Mouse (Mus musculus): Measurements from ENCODE around the gene Alkbh2.
A peak's percentile ranks its signal among the peaks of the same experiment; 100 is the strongest.

Gene Alkbh2

GRCm38 (mm10) chr5:114154765-114155164 lies 26.7 kb upstream of the Alkbh2 start:
- DNase-seq (ENCODE audit: low read depth, low spot score) = no peak

GRCm38 (mm10) chr5:114153490-114153889 lies 25.5 kb upstream of the Alkbh2 start:
- Histone ChIP-seq H3K27me3 (ENCODE audit: control insufficient read depth, insufficient read depth, low read length, poor library complexity, severe bottlenecking) (no peaks in the 10 kb centered on the region), H3K36me3 (ENCODE audit: control insufficient read depth, insufficient read depth, low read length, poor library complexity, severe bottlenecking) (no peaks in the 10 kb centered on the region)
- DNase-seq (ENCODE audit: low read depth, low spot score) = peak; percentile 15

More at GRCm38 (mm10) chr5:114154765-114155164, 26.7 kb upstream of the Alkbh2 start:
- no peaks in the 10 kb centered on the region for H3K36me3 ChIP-seq (ENCODE audit: control insufficient read depth, insufficient read depth, low read length, poor library complexity, severe bottlenecking)
- H3K27me3 ChIP-seq (ENCODE audit: control insufficient read depth, insufficient read depth, low read length, poor library complexity, severe bottlenecking) = no peaks in the 10 kb centered on the region

GRCm38 (mm10) chr5:114152359-114153092 lies 24.5 kb upstream of the Alkbh2 start:
- H3K27me3 ChIP-seq (ENCODE audit: control insufficient read depth, insufficient read depth, low read length, poor library complexity, severe bottlenecking) = no peaks in the 10 kb centered on the region

GRCm38 (mm10) chr5:114147043-114147972 lies 19.3 kb upstream of the Alkbh2 start:
- no peak for DNase-seq (ENCODE audit: low read depth, low spot score)
- Histone ChIP-seq H3K36me3 (ENCODE audit: control insufficient read depth, insufficient read depth, low read length, poor library complexity, severe bottlenecking) (no peaks in the 10 kb centered on the region), H3K27me3 (ENCODE audit: control insufficient read depth, insufficient read depth, low read length, poor library complexity, severe bottlenecking) (no peaks in the 10 kb centered on the region; the same call in 1 of the 2 replicates)

More at GRCm38 (mm10) chr5:114152359-114153092, 24.5 kb upstream of the Alkbh2 start:
- H3K36me3 ChIP-seq (ENCODE audit: control insufficient read depth, insufficient read depth, low read length, poor library complexity, severe bottlenecking) = no peaks in the 10 kb centered on the region
- DNase-seq (ENCODE audit: low read depth, low spot score) = no peak

- no peak for DNase-seq (ENCODE audit: low read depth, low spot score)
- Histone ChIP-seq H3K36me3 (ENCODE audit: control insufficient read depth, insufficient read depth, low read length, poor library complexity, severe bottlenecking) (no peaks in the 10 kb centered on the region), H3K27me3 (ENCODE audit: control insufficient read depth, insufficient read depth, low read length, poor library complexity, severe bottlenecking) (no peaks in the 10 kb centered on the region; the same call in 1 of the 2 replicates)
Observed at GRCm38 (mm10) chr5:114146028-114146888, 18.2 kb upstream of the Alkbh2 start, which contains the start of gene Acacb. Acacb (plus strand) TSS chr5:114146535.

- Histone ChIP-seq H3K27me3 (ENCODE audit: control insufficient read depth, insufficient read depth, low read length, poor library complexity, severe bottlenecking) (no peaks in the 10 kb centered on the region), H3K36me3 (ENCODE audit: control insufficient read depth, insufficient read depth, low read length, poor library complexity, severe bottlenecking) (peaks cover 4% of the 10 kb centered on the region; the same call in 1 of the 2 replicates)
- no peak for DNase-seq (ENCODE audit: low read depth, low spot score)
Observed at GRCm38 (mm10) chr5:114139175-114139574, 11.2 kb upstream of the Alkbh2 start.

- DNase-seq (ENCODE audit: low read depth, low spot score) = no peak
- no peaks in the 10 kb centered on the region for H3K27me3 ChIP-seq (ENCODE audit: control insufficient read depth, insufficient read depth, low read length, poor library complexity, severe bottlenecking)
- peaks cover 4% of the 10 kb centered on the region; the same call in 1 of the 2 replicates for H3K36me3 ChIP-seq (ENCODE audit: control insufficient read depth, insufficient read depth, low read length, poor library complexity, severe bottlenecking)
Observed at GRCm38 (mm10) chr5:114138277-114139164, 10.5 kb upstream of the Alkbh2 start.

- no peak for DNase-seq (ENCODE audit: low read depth, low spot score)
- Histone ChIP-seq H3K36me3 (ENCODE audit: control insufficient read depth, insufficient read depth, low read length, poor library complexity, severe bottlenecking) (peaks cover 4% of the 10 kb centered on the region; the same call in 1 of the 2 replicates), H3K27me3 (ENCODE audit: control insufficient read depth, insufficient read depth, low read length, poor library complexity, severe bottlenecking) (no peaks in the 10 kb centered on the region)
Observed at GRCm38 (mm10) chr5:114137481-114138276, 9.7 kb upstream of the Alkbh2 start.

- Histone ChIP-seq H3K36me3 (ENCODE audit: control insufficient read depth, insufficient read depth, low read length, poor library complexity, severe bottlenecking) (peaks cover 4% of the 10 kb centered on the region; the same call in 1 of the 2 replicates), H3K27me3 (ENCODE audit: control insufficient read depth, insufficient read depth, low read length, poor library complexity, severe bottlenecking) (no peaks in the 10 kb centered on the region)
- peak; percentile 34 for DNase-seq (ENCODE audit: low read depth, low spot score)
Observed at GRCm38 (mm10) chr5:114135516-114135915, 7.5 kb upstream of the Alkbh2 start.

GRCm38 (mm10) chr5:114134091-114134534 lies 6.1 kb upstream of the Alkbh2 start:
- Histone ChIP-seq H3K36me3 (ENCODE audit: control insufficient read depth, insufficient read depth, low read length, poor library complexity, severe bottlenecking) (peaks cover 4% of the 10 kb centered on the region; the same call in 1 of the 2 replicates), H3K27me3 (ENCODE audit: control insufficient read depth, insufficient read depth, low read length, poor library complexity, severe bottlenecking) (no peaks in the 10 kb centered on the region)
- DNase-seq (ENCODE audit: low read depth, low spot score) = no peak

- Histone ChIP-seq H3K27me3 (ENCODE audit: control insufficient read depth, insufficient read depth, low read length, poor library complexity, severe bottlenecking) (no peaks in the 10 kb centered on the region), H3K36me3 (ENCODE audit: control insufficient read depth, insufficient read depth, low read length, poor library complexity, severe bottlenecking) (0 out of 2 replicates have a peak, but pooled peaks cover 1% of the 10 kb centered on the region)
- DNase-seq (ENCODE audit: low read depth, low spot score) = no peak
Observed at GRCm38 (mm10) chr5:114132841-114133240, 4.8 kb upstream of the Alkbh2 start.

GRCm38 (mm10) chr5:114131521-114131840 lies 3.5 kb upstream of the Alkbh2 start:
- peak; percentile 87 for DNase-seq (ENCODE audit: low read depth, low spot score)
- H3K36me3 ChIP-seq (ENCODE audit: control insufficient read depth, insufficient read depth, low read length, poor library complexity, severe bottlenecking) = no peaks in the 10 kb centered on the region
- no peaks in the 10 kb centered on the region for H3K27me3 ChIP-seq (ENCODE audit: control insufficient read depth, insufficient read depth, low read length, poor library complexity, severe bottlenecking)
